Mouse (Mus musculus) limb, embryonic 14.5 days (tissue): ENCODE results near the gene Pcgf5. TPM values are rescaled to one million over a fixed set of nuclear protein-coding genes. Genes with fewer than 3 reads are reported as not detected.

Source experiments
- ATAC-seq: fragments of 200-750 bp; cut with Nextera tagmentation; 2 replicates; pipeline ENCODE4 v1.8.0; 2017; ENCODE audit warnings: low read depth, moderate number of reproducible peaks, moderate TSS enrichment; ENCODE audit not compliant: low FRiP score
- DNase-seq: peaks from one replicate; pipeline ENCODE4 v3.0.0-alpha.2; 2015; ENCODE audit warnings: low spot score
- H3K27ac ChIP-seq: fragments of 300-500 bp; sonication (generic); replicated peaks from 2 replicates; pipeline ENCODE4 v1.5.1; 2014; ENCODE audit warnings: low read depth, mild to moderate bottlenecking, low read length, moderate library complexity, mixed read lengths
- H3K27me3 ChIP-seq: fragments of 300-500 bp; sonication (generic); 2 replicates; pipeline ENCODE4 v1.6.1; 2014; ENCODE audit warnings: low read length, mixed read lengths; ENCODE audit not compliant: control insufficient read depth, insufficient read depth
- H3K36me3 ChIP-seq: fragments of 300-500 bp; sonication (generic); 2 replicates; pipeline ENCODE4 v1.6.1; 2014; ENCODE audit warnings: mild to moderate bottlenecking, low read length, moderate library complexity, mixed read lengths; ENCODE audit not compliant: control insufficient read depth, insufficient read depth
- H3K4me1 ChIP-seq: fragments of 300-500 bp; sonication (generic); 2 replicates; pipeline ENCODE4 v1.6.1; 2014; ENCODE audit warnings: antibody characterized with exemption, low read length, mixed read lengths; ENCODE audit not compliant: control insufficient read depth, insufficient read depth
- H3K4me2 ChIP-seq: fragments of 300-500 bp; sonication (generic); replicated peaks from 2 replicates; pipeline ENCODE4 v1.6.1; 2014; ENCODE audit warnings: low read depth, mild to moderate bottlenecking, low read length, moderate library complexity; ENCODE audit not compliant: severe bottlenecking
- H3K4me3 ChIP-seq: fragments of 300-500 bp; sonication (generic); replicated peaks from 2 replicates; pipeline ENCODE4 v1.5.1; 2014; ENCODE audit warnings: low read length
- H3K9ac ChIP-seq: fragments of 300-500 bp; sonication (generic); 2 replicates; pipeline ENCODE4 v1.6.1; 2014; ENCODE audit warnings: mild to moderate bottlenecking, low read depth, low read length, moderate library complexity; ENCODE audit not compliant: severe bottlenecking
- H3K9me3 ChIP-seq: fragments of 300-500 bp; sonication (generic); 2 replicates; pipeline ENCODE4 v1.6.1; 2016; ENCODE audit warnings: low read length; ENCODE audit not compliant: control insufficient read depth
- POLR2A ChIP-seq: fragments of 200-500 bp; IDR thresholded peaks from 2 replicates; pipeline ENCODE4 v1.8.0; 2012; ENCODE audit warnings: inconsistent platforms, mild to moderate bottlenecking, moderate library complexity, borderline replicate concordance; ENCODE audit not compliant: insufficient read depth, insufficient read length; ENCODE audit errors: extremely low read depth
- WGBS: fragments of 180-500 bp; shearing (Covaris S2); extraction: QIAGEN DNeasy Blood & Tissue Kit; methylation state at CpG from one replicate; pipeline ENCODE4 v1.1.7; 2014; 5-methylcytosine and 5-hydroxymethylcytosine counted together
- polyA plus RNA-seq, 2 experiments: library from polyadenylated mRNA; depleted of rRNA in 1 of 2; stranded (reverse) in 1 of 2; unstranded in 1 of 2; fragments of >200 nt; fragmentation: Nextera tagmentation in 1 of 2; extraction: Ambion mirVana in 1 of 2; gene quantifications; 2 replicates each; pipeline versions ENCODE4 v1.2.1 to v1.2.3; 2012 to 2014

Pcgf5 gene
- polyA plus RNA-seq, 2 experiments = 3.6 to 6.0 TPM

DNA sequence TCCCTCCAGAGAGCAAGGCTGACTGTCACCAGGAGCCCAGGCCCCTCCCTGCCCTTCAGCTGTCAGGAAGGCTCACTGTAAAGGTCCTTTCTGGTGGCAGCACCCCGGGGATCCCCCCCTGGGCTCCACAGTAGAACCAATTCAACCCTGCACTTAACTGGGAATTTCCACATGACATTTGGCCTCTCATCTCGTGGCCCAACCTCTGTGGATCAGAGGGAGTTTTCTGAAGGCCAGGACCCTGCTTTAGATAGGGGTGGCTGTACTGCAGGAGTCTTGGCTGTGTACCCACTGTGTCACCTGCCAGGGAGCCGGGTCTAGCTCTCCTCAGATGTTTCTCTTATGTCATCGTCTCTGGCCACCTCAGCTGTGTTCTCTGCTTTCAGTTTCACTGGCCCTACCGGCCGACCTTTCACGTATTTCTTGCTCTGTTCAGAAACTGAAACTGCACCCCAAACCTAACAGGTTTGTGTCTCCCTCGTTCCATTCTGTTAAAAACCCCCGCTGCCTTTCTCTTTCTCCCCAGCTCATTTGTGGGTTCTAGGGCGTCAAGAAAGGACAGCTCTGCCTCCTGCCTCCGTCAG lies 27.2 kb downstream of the Pcgf5 start:
- no peak overlapping the region for H3K4me2 ChIP-seq
- H3K9me3 ChIP-seq = no peaks in the 10 kb centered on the region
- H3K27ac ChIP-seq = no peak overlapping the region
- DNase-seq (no peak), ATAC-seq (no peak)
- WGBS = 76% methylated on average over 11 of the region's 11 CpGs
- no peaks in the 10 kb centered on the region for H3K36me3 ChIP-seq
- no peaks in the 10 kb centered on the region for H3K27me3 ChIP-seq
- no peaks in the 10 kb centered on the region for H3K4me1 ChIP-seq
- H3K9ac ChIP-seq = no peak overlapping the region
- TF ChIP-seq POLR2A = no peak
- H3K4me3 ChIP-seq = no peak overlapping the region

- DNase-seq (no peak), ATAC-seq (no peak)
- TF ChIP-seq POLR2A = no peak
- Histone ChIP-seq H3K36me3 (no peaks in the 10 kb centered on the region), H3K9ac (no peak overlapping the region), H3K9me3 (no peaks in the 10 kb centered on the region), H3K27me3 (no peaks in the 10 kb centered on the region; the same call in 1 of the 2 replicates), H3K27ac (no peak overlapping the region), H3K4me3 (no peak overlapping the region), H3K4me2 (no peak overlapping the region), H3K4me1 (no peaks in the 10 kb centered on the region)
- WGBS = 83% methylated on average over 7 of the region's 7 CpGs
Observed at GRCm38 (mm10) chr19:36377729-36378128, 29.6 kb downstream of the Pcgf5 start.

- Histone ChIP-seq H3K4me3 (no peak overlapping the region), H3K27me3 (no peaks in the 10 kb centered on the region; the same call in 1 of the 2 replicates), H3K9ac (no peak overlapping the region), H3K36me3 (no peaks in the 10 kb centered on the region), H3K4me1 (no peaks in the 10 kb centered on the region), H3K27ac (no peak overlapping the region), H3K4me2 (no peak overlapping the region), H3K9me3 (no peaks in the 10 kb centered on the region)
- DNase-seq (no peak), ATAC-seq (no peak)
- no peak for TF ChIP-seq POLR2A
- 72% methylated on average over 15 of the region's 15 CpGs for WGBS
Observed at GRCm38 (mm10) chr19:36378511-36379232, 30.6 kb downstream of the Pcgf5 start.

- Histone ChIP-seq H3K4me2 (no peak overlapping the region), H3K4me3 (no peak overlapping the region), H3K4me1 (no peaks in the 10 kb centered on the region), H3K9ac (no peak overlapping the region), H3K27ac (no peak overlapping the region), H3K9me3 (no peaks in the 10 kb centered on the region), H3K36me3 (no peaks in the 10 kb centered on the region), H3K27me3 (no peaks in the 10 kb centered on the region; the same call in 1 of the 2 replicates)
- ATAC-seq (no peak), DNase-seq (no peak)
- TF ChIP-seq POLR2A = no peak
- 84% methylated on average over 3 of the region's 3 CpGs for WGBS
Observed at GRCm38 (mm10) chr19:36382901-36383300, 34.8 kb downstream of the Pcgf5 start.

GRCm38 (mm10) chr19:36383977-36384376 lies 35.9 kb downstream of the Pcgf5 start:
- no peak overlapping the region for H3K4me2 ChIP-seq
- TF ChIP-seq POLR2A = no peak
- H3K9ac ChIP-seq = no peak overlapping the region
- H3K4me1 ChIP-seq = no peaks in the 10 kb centered on the region
- no peaks in the 10 kb centered on the region; the same call in 1 of the 2 replicates for H3K27me3 ChIP-seq
- 82% methylated on average over 5 of the region's 5 CpGs for WGBS
- H3K27ac ChIP-seq = no peak overlapping the region
- ATAC-seq (no peak), DNase-seq (no peak)
- H3K9me3 ChIP-seq = no peaks in the 10 kb centered on the region
- H3K36me3 ChIP-seq = no peaks in the 10 kb centered on the region
- no peak overlapping the region for H3K4me3 ChIP-seq

DNA sequence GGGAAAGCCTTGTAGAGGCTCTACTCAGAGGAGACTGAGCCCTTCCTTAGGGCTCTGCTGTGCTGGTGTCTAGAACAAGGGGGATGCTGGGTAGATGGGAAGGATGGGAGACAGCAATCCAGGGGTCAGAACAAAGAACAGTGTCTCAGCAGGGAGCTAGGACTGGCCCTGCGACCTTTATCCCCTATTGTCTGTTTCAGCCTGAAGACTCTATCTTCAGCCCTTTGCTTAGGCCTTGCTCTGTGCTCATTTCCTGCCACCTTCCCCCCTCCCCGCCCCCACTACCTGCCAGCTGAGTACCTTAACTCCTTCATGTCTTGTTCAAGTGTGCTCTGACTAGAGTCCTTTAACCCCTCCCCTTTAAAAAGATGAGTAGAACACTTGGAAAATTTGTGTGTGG lies 36.3 kb downstream of the Pcgf5 start:
- H3K36me3 ChIP-seq = no peaks in the 10 kb centered on the region
- no peak for DNase-seq
- H3K9me3 ChIP-seq = no peaks in the 10 kb centered on the region
- WGBS = 32% methylated on average over 2 of the region's 2 CpGs
- H3K4me3 ChIP-seq = no peak overlapping the region
- no peak overlapping the region for H3K4me2 ChIP-seq
- no peak overlapping the region for H3K9ac ChIP-seq
- H3K27ac ChIP-seq = no peak overlapping the region
- no peaks in the 10 kb centered on the region; the same call in 1 of the 2 replicates for H3K27me3 ChIP-seq
- ATAC-seq = no peak
- no peak for TF ChIP-seq POLR2A
- no peaks in the 10 kb centered on the region for H3K4me1 ChIP-seq
